Mouse (Mus musculus): Measurements from ENCODE around the gene Prr19. TPM values are rescaled to one million over a fixed set of nuclear protein-coding genes. Genes with fewer than 3 reads are reported as not detected.
A peak's percentile ranks its signal among the peaks of the same experiment; 100 is the strongest.

Gene Prr19
- total RNA-seq, 2 experiments from 2014 or later: not detected

DNA sequence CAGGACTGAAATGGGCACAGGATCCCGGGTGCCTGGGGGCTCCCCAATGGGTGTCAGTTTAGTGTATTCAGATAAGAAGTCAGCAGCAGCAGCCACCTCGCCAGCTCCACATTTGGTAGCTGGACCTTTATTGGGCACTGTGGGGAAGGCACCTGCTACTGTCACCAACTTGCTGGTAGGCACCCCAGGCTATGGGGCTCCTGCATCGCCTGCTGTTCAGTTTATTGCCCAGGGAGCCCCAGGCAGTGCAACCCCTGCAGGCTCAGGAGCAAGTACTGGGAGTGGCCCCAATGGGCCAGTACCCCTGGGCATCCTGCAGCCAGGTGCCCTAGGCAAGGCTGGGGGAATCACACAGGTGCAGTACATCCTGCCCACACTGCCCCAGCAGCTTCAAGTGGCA is 12.5 kb upstream of the Prr19 start:
- intact Hi-C loops (cut with DNase I): no loop called here
- no peak for DNase-seq

DNA sequence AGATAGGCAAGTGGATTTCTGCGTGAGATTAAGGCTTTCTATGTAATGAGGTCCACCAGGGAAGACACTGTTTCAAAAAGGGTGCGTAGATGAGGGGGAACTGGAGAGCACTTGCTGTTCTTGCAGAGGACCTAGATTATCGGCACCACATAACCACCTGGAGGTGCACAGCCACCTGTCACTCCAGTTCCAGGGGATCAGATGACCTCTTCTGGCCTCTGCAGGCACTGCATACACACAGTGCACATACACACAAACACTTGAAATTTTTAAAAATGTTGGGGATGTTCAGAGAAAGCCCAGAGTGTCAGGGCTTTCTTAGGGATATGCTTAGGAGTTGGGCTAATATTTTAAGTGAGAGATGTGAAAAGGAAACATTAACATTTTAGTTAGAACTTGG is 11.3 kb upstream of the Prr19 start:
- no peak for DNase-seq
- intact Hi-C loops (cut with DNase I): no loop called here

DNA sequence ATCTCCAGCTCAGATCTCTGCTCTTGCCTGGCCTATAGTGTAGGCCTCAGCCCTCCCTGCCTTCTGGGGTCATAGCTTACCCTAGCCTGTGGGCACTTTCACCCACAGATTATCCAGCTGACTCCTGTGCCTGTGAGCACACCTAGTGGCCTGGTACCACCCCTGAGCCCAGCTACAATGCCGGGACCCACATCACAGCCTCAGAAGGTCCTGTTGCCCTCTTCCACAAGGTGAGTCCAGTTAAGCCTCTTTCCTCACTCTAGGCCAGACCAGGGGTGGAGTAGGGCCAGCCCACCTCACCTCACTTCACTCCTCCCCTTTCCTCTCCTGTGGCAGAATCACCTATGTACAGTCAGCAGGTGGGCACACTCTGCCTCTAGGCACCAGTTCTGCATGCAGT is 10.7 kb upstream of the Prr19 start:
- intact Hi-C loops (cut with DNase I): no loop called here
- no peak for DNase-seq

DNA sequence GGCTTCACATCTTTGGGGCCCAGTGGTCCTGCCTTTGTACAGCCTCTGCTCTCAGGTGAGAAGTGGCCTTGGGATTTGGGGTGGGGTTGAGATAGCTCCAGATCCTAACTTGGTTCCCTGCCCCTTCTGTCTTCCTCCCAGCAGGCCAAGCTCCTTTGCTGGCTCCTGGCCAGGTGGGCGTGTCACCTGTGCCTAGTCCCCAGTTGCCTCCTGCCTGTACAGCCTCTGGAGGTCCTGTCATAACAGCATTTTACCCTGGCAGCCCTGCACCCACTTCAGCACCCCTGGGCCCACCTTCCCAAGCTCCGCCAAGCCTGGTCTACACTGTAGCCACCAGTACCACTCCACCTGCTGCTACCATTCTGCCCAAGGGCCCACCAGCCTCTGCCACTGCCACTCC is 10.3 kb upstream of the Prr19 start:
- DNase-seq: peak; percentile 52 to 65
- intact Hi-C loops (cut with DNase I): no loop called here

DNA sequence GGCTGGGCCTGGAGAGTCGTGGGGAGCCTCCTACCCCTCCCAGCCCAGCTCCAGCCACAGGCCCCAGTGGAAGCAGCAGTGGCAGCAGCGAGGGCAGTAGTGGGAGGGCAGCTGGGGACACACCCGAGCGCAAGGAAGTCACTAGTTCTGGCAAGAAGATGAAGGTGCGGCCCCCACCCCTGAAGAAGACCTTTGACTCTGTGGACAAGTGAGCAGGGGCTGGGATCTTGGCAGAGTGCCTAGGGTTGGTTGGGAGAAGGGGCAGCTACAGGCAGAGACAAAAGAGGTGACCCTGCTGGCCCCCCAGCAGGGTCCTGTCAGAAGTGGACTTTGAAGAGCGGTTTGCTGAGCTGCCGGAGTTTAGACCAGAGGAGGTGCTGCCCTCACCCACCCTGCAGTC is 9.1 kb upstream of the Prr19 start:
- intact Hi-C loops (cut with DNase I): no loop called here

DNA sequence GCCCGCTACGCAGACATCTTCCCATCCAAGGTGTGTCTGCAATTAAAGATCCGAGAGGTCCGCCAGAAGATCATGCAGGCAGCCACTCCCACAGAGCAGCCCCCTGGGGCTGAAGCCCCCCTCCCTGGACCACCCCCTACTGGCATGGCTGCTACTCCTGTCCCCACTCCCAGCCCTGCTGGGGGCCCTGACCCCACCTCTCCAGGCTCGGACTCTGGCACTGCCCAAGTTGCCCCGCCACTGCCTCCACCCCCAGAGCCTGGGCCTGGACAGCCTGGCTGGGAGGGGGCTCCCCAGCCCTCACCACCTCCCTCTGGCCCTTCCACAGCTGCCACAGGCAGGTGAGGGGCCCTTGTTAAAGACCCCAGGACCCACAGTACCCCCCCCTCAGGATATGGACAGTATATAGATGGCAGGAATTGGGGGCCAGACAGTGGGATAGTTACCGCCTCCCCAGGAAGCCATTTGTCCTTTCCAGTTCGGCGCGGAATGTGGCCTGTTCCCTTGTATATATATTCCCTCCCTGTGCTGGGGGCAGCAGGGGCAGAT is 7.9 kb upstream of the Prr19 start:
- intact Hi-C loops (cut with DNase I): no loop called here
- DNase-seq: no peak

More for the DNA sequence above, 9.1 kb upstream of the Prr19 start:
- DNase-seq: no peak

DNA sequence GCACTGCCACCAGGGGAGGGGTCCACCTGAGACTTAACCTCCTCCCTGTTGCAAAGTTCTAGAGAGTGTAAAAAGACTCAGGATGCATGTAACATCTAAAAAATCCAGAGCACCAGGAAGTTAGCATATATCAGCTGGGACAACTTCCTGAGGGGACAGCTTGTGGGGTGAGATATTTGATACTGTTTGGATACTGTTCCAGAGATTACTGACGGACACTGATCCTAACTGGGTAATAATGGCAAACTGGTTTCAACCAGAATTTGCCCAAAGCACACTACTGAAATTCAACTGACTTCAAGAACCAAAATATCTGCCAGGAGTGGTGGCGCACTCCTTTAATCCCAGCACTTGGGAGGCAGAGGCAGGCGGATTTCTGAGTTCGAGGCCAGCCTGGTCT is 6.7 kb upstream of the Prr19 start:
- DNase-seq: no peak
- intact Hi-C loops (cut with DNase I): no loop called here

DNA sequence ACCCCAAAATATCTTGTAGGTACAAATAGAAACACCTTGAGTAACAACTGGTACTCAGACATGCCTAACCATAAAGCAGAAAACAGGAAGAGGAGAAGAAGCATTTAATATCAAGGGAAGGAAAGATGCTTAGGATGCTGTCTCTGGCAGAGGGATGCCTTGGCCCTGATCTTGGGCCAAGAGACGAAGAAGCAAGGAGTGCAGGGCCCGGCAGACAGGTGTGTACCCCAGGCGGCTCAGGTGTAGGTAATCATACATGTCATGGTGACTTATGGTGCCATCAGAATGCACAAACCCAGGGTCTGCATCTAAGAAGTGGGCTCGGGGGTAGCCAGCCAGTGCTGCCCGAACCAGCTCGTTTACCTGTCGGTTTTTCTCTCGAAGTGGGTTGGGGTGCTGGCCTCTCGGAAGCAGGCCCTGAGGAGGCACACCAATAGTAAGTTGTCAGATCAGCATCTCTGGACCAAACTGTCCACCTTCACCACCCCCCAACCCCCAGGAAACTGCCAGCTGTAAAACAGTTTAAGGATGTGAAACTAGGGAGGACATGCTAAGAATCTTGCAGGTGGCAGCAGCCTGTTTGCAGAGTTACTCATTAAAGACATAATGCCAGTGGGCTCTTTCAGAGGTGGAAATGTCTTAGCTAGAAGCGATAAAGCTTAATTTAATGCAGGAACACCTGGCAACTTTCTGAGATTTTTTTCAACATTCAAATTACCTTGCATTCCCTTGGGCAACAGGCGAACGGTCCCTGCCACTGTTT is 6.1 kb upstream of the Prr19 start:
- intact Hi-C loops (cut with DNase I): no loop called here

DNA sequence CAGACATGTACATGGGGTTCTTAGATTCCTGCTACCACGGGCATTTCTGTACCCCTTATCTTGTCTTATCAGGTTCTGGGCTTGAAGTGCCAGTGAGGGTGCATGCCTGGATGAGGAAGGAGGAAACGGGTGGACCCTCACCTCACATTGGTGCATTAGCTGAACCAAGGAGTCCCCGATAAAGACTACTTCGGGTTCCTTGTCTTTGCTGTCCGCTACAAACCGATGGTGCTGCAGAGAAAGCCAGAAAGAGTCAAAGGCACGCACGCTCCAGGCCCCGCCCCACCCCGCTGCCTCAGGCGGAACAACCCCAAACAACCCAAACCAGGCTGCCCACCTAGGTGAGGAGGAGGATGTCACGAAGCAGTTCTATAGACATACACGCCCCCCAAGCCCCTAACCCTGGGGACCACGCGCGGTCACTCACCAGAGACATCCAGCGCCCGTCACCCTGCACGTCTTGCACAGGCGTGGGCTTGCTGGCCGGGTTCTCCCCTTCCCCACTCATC is 4.2 kb upstream of the Prr19 start:
- intact Hi-C loops (cut with DNase I): no loop called here
- DNase-seq: no peak

More for the DNA sequence above, 6.1 kb upstream of the Prr19 start:
- no peak for DNase-seq

DNA sequence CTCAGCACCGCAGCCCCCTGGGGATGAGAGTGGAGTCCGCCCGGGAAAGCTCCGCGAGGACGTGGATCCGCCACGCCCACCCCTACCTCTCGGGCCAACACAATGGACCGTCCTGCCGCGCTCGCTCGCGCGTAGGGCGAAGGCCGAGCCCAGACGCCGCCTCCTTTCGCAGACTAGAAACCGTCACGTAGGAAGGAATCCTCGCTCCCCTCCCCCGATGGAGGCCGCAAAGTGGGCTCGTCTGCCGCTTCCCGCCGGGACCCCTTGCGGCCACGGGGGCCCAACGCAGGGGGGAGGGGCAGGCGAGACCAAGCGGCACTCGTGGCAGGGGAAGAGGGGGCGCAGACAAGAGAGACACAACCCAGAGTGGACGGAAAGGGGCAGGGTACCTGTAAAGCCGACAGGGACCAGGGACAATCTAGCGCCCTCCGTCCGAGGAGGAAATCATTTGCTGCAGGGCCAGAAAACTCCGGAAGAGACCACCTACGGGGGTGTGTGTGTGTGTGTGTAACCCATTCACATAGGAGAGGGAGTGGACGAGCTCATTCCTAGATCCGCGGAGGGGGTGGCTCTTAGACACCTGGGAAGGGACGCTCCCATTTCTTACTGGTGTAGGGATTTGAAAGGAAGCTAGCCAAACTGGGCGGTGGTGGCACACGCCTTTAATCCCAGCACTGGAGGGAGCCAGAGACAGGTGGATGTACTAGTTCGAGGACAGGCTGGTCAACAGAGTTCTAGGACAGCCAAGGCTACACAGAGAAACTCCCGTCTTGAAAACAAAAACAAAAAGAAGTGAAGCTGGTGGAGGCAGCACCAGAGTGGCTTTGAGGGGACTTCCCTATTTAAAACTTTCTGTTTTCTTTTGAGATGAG is 3.5 kb upstream of the Prr19 start, which contains the start of gene Pafah1b3:
Gene Pafah1b3, minus strand, starts transcription at position 533 of the 872 bp plus-strand sequence.
- intact Hi-C loops (cut with DNase I): no loop called here
- DNase-seq: peak; percentile 62 to 70

DNA sequence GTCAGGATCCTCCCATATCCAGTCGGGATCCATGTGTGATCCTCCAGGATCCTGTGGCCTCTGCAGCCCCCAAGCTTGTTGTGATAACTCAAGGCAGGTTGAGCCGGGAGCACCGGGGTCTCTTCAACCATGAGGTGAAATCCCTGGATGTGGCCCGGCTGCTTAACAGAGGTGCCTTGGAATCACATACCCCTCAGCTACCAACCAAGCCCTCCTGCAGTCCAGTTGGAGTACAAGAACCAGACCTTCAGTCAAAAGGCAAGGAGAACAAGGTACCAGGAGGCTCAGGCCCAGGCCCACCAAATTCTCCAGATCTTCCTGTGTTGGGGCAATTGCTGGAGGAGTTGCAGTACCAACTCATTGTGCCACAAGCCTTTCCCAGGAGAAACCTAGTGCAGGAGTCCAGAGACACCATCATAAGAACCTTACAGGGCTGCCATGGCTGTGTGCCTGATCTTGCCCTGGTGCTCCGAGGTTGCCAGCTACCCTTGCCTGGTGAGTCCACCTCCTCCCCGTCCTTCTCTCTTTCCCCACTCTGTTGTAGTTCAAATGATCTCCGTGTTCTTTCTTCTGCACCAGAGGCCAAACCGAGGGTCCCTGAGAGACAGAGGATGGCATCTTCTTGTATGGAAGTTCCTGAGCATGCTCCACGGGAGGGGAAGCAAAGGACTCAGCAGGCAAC is 1.9 kb downstream of the Prr19 start:
- intact Hi-C loops (cut with DNase I): no loop called here
- no peak for DNase-seq

DNA sequence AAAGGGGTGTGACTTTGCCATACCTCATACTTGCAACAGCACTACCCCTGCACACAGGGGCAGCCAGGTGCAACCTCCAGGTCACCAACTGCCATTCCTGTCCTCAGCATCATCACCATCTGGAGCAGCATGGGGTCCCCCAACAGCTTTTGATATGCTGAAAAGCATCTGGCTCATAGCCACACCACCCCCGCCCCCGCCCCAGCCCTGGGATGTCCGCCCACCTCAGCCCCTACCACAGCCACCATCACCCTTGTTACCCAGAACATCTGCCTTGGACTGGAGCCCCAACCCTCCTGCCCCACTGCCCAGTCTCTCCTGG is 2.4 kb downstream of the Prr19 start:
- intact Hi-C loops (cut with DNase I): no loop called here
- no peak for DNase-seq

DNA sequence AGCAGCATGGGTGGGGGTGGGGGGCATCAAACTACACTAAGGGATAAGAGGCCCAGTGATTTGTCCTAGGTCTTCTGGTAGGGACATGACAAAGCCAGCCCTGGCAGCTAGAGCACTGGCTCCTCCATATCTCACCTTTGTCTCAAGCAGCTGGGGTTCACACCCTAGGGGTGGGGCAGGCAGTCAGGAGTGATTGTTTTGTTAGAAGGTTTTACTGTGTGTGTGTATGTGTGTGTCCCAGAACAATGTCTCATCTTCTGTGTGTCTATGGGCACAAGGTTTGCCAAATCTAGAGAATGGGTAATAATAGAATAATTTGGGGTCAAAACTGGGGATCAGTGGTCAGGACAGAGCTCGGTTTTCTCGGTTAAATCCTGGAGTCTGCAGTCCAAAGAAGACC is 4.3 kb downstream of the Prr19 start:
- intact Hi-C loops (cut with DNase I): no loop called here
- no peak for DNase-seq

DNA sequence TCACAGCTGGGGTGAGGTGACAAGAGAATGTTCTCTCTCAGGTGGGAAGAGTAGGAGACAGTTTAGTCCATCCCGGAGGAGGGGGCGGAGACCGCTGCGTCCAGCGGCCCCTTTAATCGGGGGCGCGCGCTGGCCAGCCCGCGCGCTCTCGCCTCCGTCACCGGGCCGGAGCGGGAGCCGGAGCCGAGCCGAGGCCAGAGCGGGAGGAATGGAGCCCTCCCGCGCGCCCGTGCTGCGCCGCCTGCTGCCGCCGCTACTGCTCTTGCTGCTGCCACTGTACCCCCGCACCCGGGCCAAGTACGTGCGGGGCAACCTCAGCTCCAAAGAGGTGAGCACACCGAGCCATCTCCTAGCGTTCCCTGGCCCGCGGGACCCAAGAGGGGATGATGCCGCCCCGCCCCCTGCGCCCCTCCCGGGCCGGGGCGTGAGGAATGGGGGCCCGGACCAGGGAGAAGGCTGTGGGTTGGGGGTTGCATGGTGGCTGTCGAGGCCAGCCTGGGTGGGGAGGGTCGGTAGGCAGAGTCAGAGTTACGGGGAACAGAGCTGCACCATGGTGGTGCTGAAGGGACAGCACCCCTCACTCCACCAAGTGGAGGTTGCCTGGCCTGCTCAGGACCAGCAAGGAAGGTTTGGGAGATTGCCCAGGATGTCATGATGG is 4.9 kb downstream of the Prr19 start, which contains the start of gene Tmem145:
Gene Tmem145, plus strand, starts transcription at position 151 of the 658 bp plus-strand sequence.
- DNase-seq: peak; percentile 51 to 68

DNA sequence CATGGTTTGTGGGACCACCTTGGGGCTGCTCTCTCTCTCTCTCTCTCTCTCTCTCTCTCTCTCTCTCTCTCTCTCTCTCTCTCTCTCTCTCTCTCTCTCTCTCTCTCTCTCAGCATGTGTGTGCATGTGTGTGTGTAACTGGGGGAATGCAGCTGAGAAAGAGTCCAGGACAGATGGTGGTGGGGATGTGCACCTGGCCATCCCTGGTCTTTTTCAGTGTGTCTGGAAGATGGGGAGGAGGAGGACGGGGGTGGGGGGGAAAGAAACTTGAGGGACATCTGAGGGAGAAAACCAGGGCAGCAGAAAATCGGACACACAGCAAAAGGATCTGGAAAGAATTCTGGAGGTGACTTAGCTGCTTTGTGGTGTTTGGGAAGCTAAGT is 5.4 kb downstream of the Prr19 start:
- DNase-seq: no peak
- intact Hi-C loops (cut with DNase I): no loop called here

More for the DNA sequence above, 4.9 kb downstream of the Prr19 start, which contains the start of gene Tmem145:
- intact Hi-C loops (cut with DNase I): no loop called here

DNA sequence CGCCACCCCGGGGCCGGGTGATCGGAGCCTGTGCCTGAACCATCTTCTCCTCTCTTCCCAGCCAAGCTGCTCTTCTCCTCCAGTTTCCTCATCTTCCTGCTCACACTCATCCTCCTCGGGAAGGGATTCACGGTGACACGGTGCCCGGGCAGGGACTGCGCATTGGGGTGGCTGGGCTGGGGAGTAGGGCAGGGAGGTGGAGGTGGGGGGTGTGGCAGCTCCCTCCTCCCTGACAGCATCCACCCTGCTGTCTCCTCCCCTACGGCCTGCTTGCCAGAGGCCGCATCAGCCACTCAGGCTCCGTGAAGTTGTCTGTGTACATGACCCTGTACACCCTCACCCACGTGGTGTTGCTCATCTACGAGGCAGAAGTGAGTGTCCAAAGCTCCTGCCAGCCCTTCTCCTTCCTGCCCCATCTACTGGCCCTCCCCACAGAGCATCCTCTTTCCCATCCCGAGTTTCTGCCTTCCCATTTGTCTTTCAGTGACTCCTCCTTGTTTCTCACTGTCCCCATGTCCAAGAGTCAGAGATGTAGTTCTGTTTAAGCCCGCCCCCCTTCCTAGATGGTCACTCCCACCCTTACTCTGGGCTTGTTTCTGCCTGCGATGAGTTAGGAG is 7.6 kb downstream of the Prr19 start:
- intact Hi-C loops (cut with DNase I): no loop called here
- DNase-seq: no peak

DNA sequence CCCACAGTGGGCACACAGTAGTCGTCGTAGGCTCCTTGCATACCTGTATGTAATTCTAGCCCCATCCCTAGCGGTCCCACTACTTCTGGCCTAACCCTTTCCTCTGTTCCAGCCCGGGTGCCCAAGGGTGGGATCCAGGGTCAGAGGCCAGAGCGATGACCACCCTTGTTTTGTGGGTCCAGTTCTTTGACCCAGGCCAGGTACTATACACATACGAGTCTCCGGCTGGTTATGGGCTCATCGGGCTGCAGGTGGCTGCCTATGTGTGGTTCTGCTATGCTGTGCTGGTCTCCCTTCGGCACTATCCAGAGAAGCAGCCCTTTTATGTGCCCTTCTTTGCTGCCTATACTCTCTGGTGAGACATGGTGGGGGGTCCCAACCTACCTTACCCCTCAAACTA is 8.2 kb downstream of the Prr19 start:
- no peak for DNase-seq
- intact Hi-C loops (cut with DNase I): no loop called here

DNA sequence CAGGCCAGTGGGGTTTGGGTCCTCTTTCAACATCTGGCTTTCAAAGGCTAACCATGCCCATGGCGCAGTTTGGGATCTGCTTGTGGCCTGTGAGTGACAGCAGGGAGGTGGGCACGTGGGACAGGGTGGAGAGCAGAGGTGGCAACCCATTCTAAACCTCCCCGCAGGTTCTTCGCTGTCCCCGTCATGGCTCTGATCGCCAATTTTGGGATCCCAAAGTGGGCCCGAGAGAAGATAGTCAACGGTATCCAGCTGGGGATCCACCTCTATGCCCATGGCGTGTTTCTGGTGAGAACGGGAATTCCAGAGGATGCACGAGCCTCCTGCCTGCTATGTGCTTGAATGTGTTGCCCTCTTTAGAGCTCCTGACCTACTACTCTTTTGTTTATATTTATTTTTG is 10.0 kb downstream of the Prr19 start:
- no peak for DNase-seq
- intact Hi-C loops (cut with DNase I): loop anchor here (10.0 kb wide), 1 partner anchor 336 kb away; the partner anchor contains the start of gene Rabac1

DNA sequence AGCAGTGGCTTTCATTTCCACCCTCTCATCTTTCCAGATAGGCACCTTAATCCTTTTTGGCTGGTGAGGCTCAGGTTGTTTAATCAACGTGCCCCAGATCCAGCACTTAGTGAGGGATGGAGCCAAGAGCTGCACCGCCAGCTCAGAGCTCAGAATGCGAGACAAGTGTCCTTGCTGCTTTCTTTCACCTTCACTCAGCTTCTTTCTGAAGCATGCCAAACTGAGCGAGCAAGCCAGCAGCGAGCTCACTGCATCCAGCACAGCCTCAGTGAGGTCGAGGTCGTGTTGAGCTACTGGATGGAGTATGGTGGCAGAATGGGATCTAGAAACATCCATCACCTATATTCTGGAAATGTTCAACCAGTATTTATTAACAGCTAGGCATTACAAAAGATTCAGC is 12.1 kb downstream of the Prr19 start:
- intact Hi-C loops (cut with DNase I): loop anchor here (10.0 kb wide), 1 partner anchor 339 kb away; the partner anchor contains the start of gene Rabac1
- DNase-seq: no peak

Data from heart, postnatal 14 days (tissue).